Mouse (Mus musculus): ENCODE results near the gene Zc3h12b.

DNA sequence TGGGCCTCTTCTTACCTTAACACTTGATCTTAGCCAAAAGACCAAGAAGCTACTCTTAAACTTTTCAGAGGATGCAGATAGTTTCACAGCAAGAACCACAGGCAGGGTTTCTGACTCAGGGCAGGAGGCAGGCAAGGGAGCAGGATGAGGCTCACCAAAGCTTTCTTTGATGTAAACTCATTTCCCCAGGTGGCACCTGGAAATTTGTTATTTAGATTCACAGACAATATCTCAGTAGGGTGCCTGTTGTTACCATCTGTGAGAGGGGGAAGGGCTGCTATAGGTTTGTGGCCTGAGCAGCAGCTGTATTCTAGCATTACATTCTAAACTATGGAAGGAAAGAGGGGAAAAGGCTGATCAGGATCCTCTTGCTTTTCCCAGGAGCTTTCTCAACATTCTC lies 169.6 kb downstream of the Zc3h12b start:
- no peak for TF ChIP-seq EP300 (IDR thresholded peaks at IDR 0.05; ENCODE audit: insufficient read depth, low read depth, low read length)
- no peak for TF ChIP-seq CTCF (IDR thresholded peaks at IDR 0.05; ENCODE audit: low read depth, low read length)

Data from ES-Bruce4 (cell line).